Mouse (Mus musculus) embryonic fibroblast, embryonic 13.5 days (primary cell): Measurements from ENCODE around the gene Fbn1. TPM values are rescaled to one million over a fixed set of nuclear protein-coding genes. Genes with fewer than 3 reads are reported as not detected.

Source experiments
- H3K27ac ChIP-seq: 2 replicates; pipeline ENCODE4 v1.5.1; 2012; ENCODE audit warnings: low read length, control low read depth, inconsistent platforms; ENCODE audit not compliant: insufficient read depth
- H3K4me1 ChIP-seq: 2 replicates; pipeline ENCODE4 v1.6.1; 2011; ENCODE audit warnings: low read length; ENCODE audit not compliant: control insufficient read depth, insufficient read depth
- H3K4me3 ChIP-seq: 2 replicates; pipeline ENCODE4 v1.5.1; 2011; ENCODE audit warnings: mild to moderate bottlenecking, control low read depth, low read length; ENCODE audit not compliant: insufficient read depth
- CTCF ChIP-seq: IDR thresholded peaks from 2 replicates; pipeline ENCODE4 v1.5.1; 2011; ENCODE audit warnings: mild to moderate bottlenecking, control low read depth, low read length, moderate library complexity, borderline replicate concordance; ENCODE audit not compliant: insufficient read depth
- POLR2A ChIP-seq: IDR thresholded peaks from 2 replicates; pipeline ENCODE4 v1.6.1; 2011; ENCODE audit warnings: low read depth, mild to moderate bottlenecking, control low read depth, low read length, moderate library complexity
- polyA plus RNA-seq: library from polyadenylated mRNA; stranded (reverse); fragments of >200 nt; gene quantifications from 2 replicates; pipeline ENCODE4 v1.2.4, GENCODE M21; 2011; ENCODE audit warnings: low read depth; ENCODE audit not compliant: missing spikeins, insufficient read length

Fbn1 gene
- polyA plus RNA-seq, 1 experiment: 598 TPM

GRCm38 (mm10) chr2:125325125-125325855 is 182.5 kb downstream of the Fbn1 start:
- no peak for TF ChIP-seq POLR2A
- no peak for TF ChIP-seq CTCF
- Histone ChIP-seq H3K27ac (peak overlapping the region; percentile 72), H3K4me1 (peaks cover 5% of the 10 kb centered on the region), H3K4me3 (no peak overlapping the region)

GRCm38 (mm10) chr2:125324455-125324854 is 183.3 kb downstream of the Fbn1 start:
- Histone ChIP-seq H3K4me3 (no peak overlapping the region), H3K27ac (peak overlapping the region; percentile 72), H3K4me1 (peaks cover 5% of the 10 kb centered on the region)
- TF ChIP-seq CTCF (no peak), POLR2A (no peak)

GRCm38 (mm10) chr2:125323347-125323746 is 184.4 kb downstream of the Fbn1 start:
- H3K4me3 ChIP-seq: no peak overlapping the region
- TF ChIP-seq CTCF (no peak), POLR2A (no peak)
- peak overlapping the region; percentile 65 for H3K27ac ChIP-seq
- H3K4me1 ChIP-seq: peaks cover 11% of the 10 kb centered on the region

GRCm38 (mm10) chr2:125322581-125322980 is 185.2 kb downstream of the Fbn1 start:
- no peak overlapping the region for H3K4me3 ChIP-seq
- H3K27ac ChIP-seq: peak overlapping the region; percentile 65; the same call in 1 of the 2 replicates
- peaks cover 11% of the 10 kb centered on the region for H3K4me1 ChIP-seq
- TF ChIP-seq CTCF: no peak
- TF ChIP-seq POLR2A: no peak

GRCm38 (mm10) chr2:125321071-125321470 is 186.7 kb downstream of the Fbn1 start:
- H3K27ac ChIP-seq: peak overlapping the region; percentile 45; the same call in 1 of the 2 replicates
- peaks cover 11% of the 10 kb centered on the region for H3K4me1 ChIP-seq
- H3K4me3 ChIP-seq: no peak overlapping the region
- TF ChIP-seq POLR2A: no peak
- no peak for TF ChIP-seq CTCF

GRCm38 (mm10) chr2:125319651-125320050 is 188.1 kb downstream of the Fbn1 start:
- TF ChIP-seq CTCF (no peak), POLR2A (no peak)
- Histone ChIP-seq H3K4me3 (no peak overlapping the region), H3K27ac (no peak overlapping the region; the same call in 1 of the 2 replicates), H3K4me1 (peaks cover 11% of the 10 kb centered on the region)

GRCm38 (mm10) chr2:125318371-125319061 is 189.3 kb downstream of the Fbn1 start:
- no peak overlapping the region for H3K4me3 ChIP-seq
- peaks cover 10% of the 10 kb centered on the region for H3K4me1 ChIP-seq
- TF ChIP-seq CTCF: no peak
- no peak for TF ChIP-seq POLR2A
- peak overlapping the region; percentile 94 for H3K27ac ChIP-seq

- Histone ChIP-seq H3K4me1 (peaks cover 6% of the 10 kb centered on the region), H3K27ac (no peak overlapping the region)
- no peak for TF ChIP-seq POLR2A
- no peak for TF ChIP-seq CTCF
These were observed 192.6 kb downstream of the Fbn1 start for GRCm38 (mm10) chr2:125315203-125315602.

GRCm38 (mm10) chr2:125314169-125314925 is 193.4 kb downstream of the Fbn1 start:
- no peak for TF ChIP-seq CTCF
- TF ChIP-seq POLR2A: no peak
- peaks cover 6% of the 10 kb centered on the region for H3K4me1 ChIP-seq
- H3K27ac ChIP-seq: no peak overlapping the region
- no peak overlapping the region for H3K4me3 ChIP-seq

More at GRCm38 (mm10) chr2:125315203-125315602, 192.6 kb downstream of the Fbn1 start:
- H3K4me3 ChIP-seq: no peak overlapping the region
